Mouse (Mus musculus): ENCODE results near the gene Nanp. TPM values are rescaled to one million over a fixed set of nuclear protein-coding genes. Genes with fewer than 3 reads are reported as not detected.

Nanp gene
- polyA plus RNA-seq, 1 experiment from 2014 or later, result 64.2 TPM

- H3K27ac ChIP-seq (ENCODE audit: low read depth, low read length), result no peak overlapping the region
- H3K27me3 ChIP-seq (replicated peaks; ENCODE audit: control insufficient read depth, insufficient read depth, low read length), result 0 out of 2 replicates have a peak, but pooled peaks cover 7% of the 10 kb centered on the region
- no peak overlapping the region for H3K4me3 ChIP-seq (ENCODE audit: low read depth, low read length)
- no peak overlapping the region for H3K4me2 ChIP-seq (replicated peaks; ENCODE audit: low read depth)
- no peaks in the 10 kb centered on the region for H3K36me3 ChIP-seq (ENCODE audit: control insufficient read depth, insufficient read depth)
- TF ChIP-seq CTCF (IDR thresholded peaks at IDR 0.05; ENCODE audit: low read depth), result no peak
- H3K9ac ChIP-seq (ENCODE audit: low read depth, low read length), result no peak overlapping the region; the same call in 1 of the 2 replicates
- WGBS, result 70% methylated on average over 6 of the region's 6 CpGs
- no peaks in the 10 kb centered on the region for H3K9me3 ChIP-seq (ENCODE audit: control insufficient read depth)
- ATAC-seq, result no peak
- H3K4me1 ChIP-seq (replicated peaks; ENCODE audit: control insufficient read depth, insufficient read depth, low read length), result peaks cover 4% of the 10 kb centered on the region; the same call in 1 of the 2 replicates
These were observed 35.4 kb downstream of the Nanp start for GRCm38 (mm10) chr2:151003796-151004195.

- Histone ChIP-seq H3K4me1 (replicated peaks; ENCODE audit: control insufficient read depth, insufficient read depth, low read length) (no peaks in the 10 kb centered on the region; the same call in 1 of the 2 replicates), H3K27ac (ENCODE audit: low read depth, low read length) (no peak overlapping the region), H3K9me3 (ENCODE audit: control insufficient read depth) (no peaks in the 10 kb centered on the region), H3K27me3 (replicated peaks; ENCODE audit: control insufficient read depth, insufficient read depth, low read length) (no peaks in the 10 kb centered on the region), H3K4me3 (ENCODE audit: low read depth, low read length) (no peak overlapping the region), H3K9ac (ENCODE audit: low read depth, low read length) (no peak overlapping the region), H3K36me3 (ENCODE audit: control insufficient read depth, insufficient read depth) (no peaks in the 10 kb centered on the region), H3K4me2 (replicated peaks; ENCODE audit: low read depth) (no peak overlapping the region)
- WGBS, result 80% methylated on average over 5 of the region's 5 CpGs
- no peak for ATAC-seq
- no peak for TF ChIP-seq CTCF (IDR thresholded peaks at IDR 0.05; ENCODE audit: low read depth)
These were observed 37.5 kb downstream of the Nanp start for GRCm38 (mm10) chr2:151001619-151002175.

- Histone ChIP-seq H3K27ac (ENCODE audit: low read depth, low read length) (no peak overlapping the region), H3K4me2 (replicated peaks; ENCODE audit: low read depth) (no peak overlapping the region), H3K4me1 (replicated peaks; ENCODE audit: control insufficient read depth, insufficient read depth, low read length) (no peaks in the 10 kb centered on the region; the same call in 1 of the 2 replicates), H3K9ac (ENCODE audit: low read depth, low read length) (no peak overlapping the region), H3K9me3 (ENCODE audit: control insufficient read depth) (no peaks in the 10 kb centered on the region), H3K27me3 (replicated peaks; ENCODE audit: control insufficient read depth, insufficient read depth, low read length) (no peaks in the 10 kb centered on the region), H3K4me3 (ENCODE audit: low read depth, low read length) (no peak overlapping the region), H3K36me3 (ENCODE audit: control insufficient read depth, insufficient read depth) (no peaks in the 10 kb centered on the region)
- TF ChIP-seq CTCF (IDR thresholded peaks at IDR 0.05; ENCODE audit: low read depth), result peak; percentile 90
- 55% methylated on average over 7 of the region's 7 CpGs for WGBS
- ATAC-seq, result peak; percentile 82
These were observed 38.6 kb downstream of the Nanp start for GRCm38 (mm10) chr2:151000402-151001178.

GRCm38 (mm10) chr2:150999021-150999420 is 40.2 kb downstream of the Nanp start:
- ATAC-seq, result no peak
- no peak for TF ChIP-seq CTCF (IDR thresholded peaks at IDR 0.05; ENCODE audit: low read depth)
- H3K4me3 ChIP-seq (ENCODE audit: low read depth, low read length), result no peak overlapping the region
- no peak overlapping the region for H3K27ac ChIP-seq (ENCODE audit: low read depth, low read length)
- no peaks in the 10 kb centered on the region for H3K36me3 ChIP-seq (ENCODE audit: control insufficient read depth, insufficient read depth)
- 48% methylated on average over 3 of the region's 3 CpGs for WGBS
- H3K4me2 ChIP-seq (replicated peaks; ENCODE audit: low read depth), result no peak overlapping the region
- no peak overlapping the region for H3K9ac ChIP-seq (ENCODE audit: low read depth, low read length)
- no peaks in the 10 kb centered on the region; the same call in 1 of the 2 replicates for H3K4me1 ChIP-seq (replicated peaks; ENCODE audit: control insufficient read depth, insufficient read depth, low read length)
- no peaks in the 10 kb centered on the region for H3K9me3 ChIP-seq (ENCODE audit: control insufficient read depth)
- H3K27me3 ChIP-seq (replicated peaks; ENCODE audit: control insufficient read depth, insufficient read depth, low read length), result no peaks in the 10 kb centered on the region

GRCm38 (mm10) chr2:150997618-150998017 is 41.6 kb downstream of the Nanp start:
- no peak for ATAC-seq
- H3K4me3 ChIP-seq (ENCODE audit: low read depth, low read length), result no peak overlapping the region
- H3K4me1 ChIP-seq (replicated peaks; ENCODE audit: control insufficient read depth, insufficient read depth, low read length), result no peaks in the 10 kb centered on the region; the same call in 1 of the 2 replicates
- 88% methylated on average over 5 of the region's 5 CpGs for WGBS
- H3K9me3 ChIP-seq (ENCODE audit: control insufficient read depth), result no peaks in the 10 kb centered on the region
- TF ChIP-seq CTCF (IDR thresholded peaks at IDR 0.05; ENCODE audit: low read depth), result no peak
- no peak overlapping the region for H3K4me2 ChIP-seq (replicated peaks; ENCODE audit: low read depth)
- no peak overlapping the region for H3K27ac ChIP-seq (ENCODE audit: low read depth, low read length)
- H3K9ac ChIP-seq (ENCODE audit: low read depth, low read length), result no peak overlapping the region
- H3K36me3 ChIP-seq (ENCODE audit: control insufficient read depth, insufficient read depth), result no peaks in the 10 kb centered on the region
- H3K27me3 ChIP-seq (replicated peaks; ENCODE audit: control insufficient read depth, insufficient read depth, low read length), result no peaks in the 10 kb centered on the region

GRCm38 (mm10) chr2:150995324-150995723 is 43.9 kb downstream of the Nanp start:
- Histone ChIP-seq H3K4me2 (replicated peaks; ENCODE audit: low read depth) (no peak overlapping the region), H3K9me3 (ENCODE audit: control insufficient read depth) (no peaks in the 10 kb centered on the region), H3K9ac (ENCODE audit: low read depth, low read length) (no peak overlapping the region), H3K4me1 (replicated peaks; ENCODE audit: control insufficient read depth, insufficient read depth, low read length) (no peaks in the 10 kb centered on the region; the same call in 1 of the 2 replicates), H3K27me3 (replicated peaks; ENCODE audit: control insufficient read depth, insufficient read depth, low read length) (no peaks in the 10 kb centered on the region), H3K36me3 (ENCODE audit: control insufficient read depth, insufficient read depth) (no peaks in the 10 kb centered on the region), H3K27ac (ENCODE audit: low read depth, low read length) (no peak overlapping the region), H3K4me3 (ENCODE audit: low read depth, low read length) (no peak overlapping the region)
- ATAC-seq, result no peak
- TF ChIP-seq CTCF (IDR thresholded peaks at IDR 0.05; ENCODE audit: low read depth), result no peak
- 53% methylated on average over 4 of the region's 4 CpGs for WGBS
